Mouse (Mus musculus) kidney, postnatal 0 days (tissue): ENCODE results near the gene Psmf1. TPM values are rescaled to one million over a fixed set of nuclear protein-coding genes. Genes with fewer than 3 reads are reported as not detected.

Experiments
- ATAC-seq: fragments of 200-750 bp; cut with Nextera tagmentation; replicated peaks from 2 replicates; pipeline ENCODE4 v1.8.0; 2017; ENCODE audit warnings: low read depth, moderate number of reproducible peaks, moderate TSS enrichment, moderate library complexity; ENCODE audit not compliant: low FRiP score
- DNase-seq: peaks from one replicate; pipeline ENCODE4 v3.0.0-alpha.2; 2016; ENCODE audit warnings: low spot score
- H3K27ac ChIP-seq: fragments of 300-500 bp; sonication (generic); 2 replicates; pipeline ENCODE4 v1.5.1; 2014; ENCODE audit warnings: mild to moderate bottlenecking
- H3K27me3 ChIP-seq: fragments of 300-500 bp; sonication (generic); 2 replicates; pipeline ENCODE4 v1.6.1; 2014; ENCODE audit warnings: low read length, mixed read lengths; ENCODE audit not compliant: insufficient read depth
- H3K36me3 ChIP-seq: fragments of 300-500 bp; sonication (generic); 2 replicates; pipeline ENCODE4 v1.6.1; 2014; ENCODE audit warnings: low read length, mixed read lengths; ENCODE audit not compliant: insufficient read depth
- H3K4me1 ChIP-seq: fragments of 300-500 bp; sonication (generic); replicated peaks from 2 replicates; pipeline ENCODE4 v1.6.1; 2014; ENCODE audit warnings: antibody characterized with exemption, low read length, mixed read lengths; ENCODE audit not compliant: insufficient read depth
- H3K4me2 ChIP-seq: fragments of 300-500 bp; sonication (generic); 2 replicates; pipeline ENCODE4 v1.6.1; 2014; ENCODE audit warnings: mild to moderate bottlenecking, low read length, moderate library complexity, mixed read lengths
- H3K4me3 ChIP-seq: fragments of 300-500 bp; sonication (generic); replicated peaks from 2 replicates; pipeline ENCODE4 v1.5.1; 2014; ENCODE audit warnings: low read depth, low read length
- H3K9ac ChIP-seq: fragments of 300-500 bp; sonication (generic); 2 replicates; pipeline ENCODE4 v1.6.1; 2014; ENCODE audit warnings: low read depth, low read length
- H3K9me3 ChIP-seq: fragments of 300-500 bp; sonication (generic); replicated peaks from 2 replicates; pipeline ENCODE4 v1.6.1; 2016; ENCODE audit warnings: low read length, inconsistent platforms, mixed read lengths
- CTCF ChIP-seq: IDR thresholded peaks from 2 replicates; pipeline ENCODE4 v1.5.1; 2016; ENCODE audit warnings: antibody characterized with exemption, low read depth, mild to moderate bottlenecking, moderate library complexity
- WGBS: fragments of 180-500 bp; shearing (Covaris S2); extraction: QIAGEN DNeasy Blood & Tissue Kit; methylation state at CpG from one replicate; pipeline ENCODE4 v1.1.7; 2014; 5-methylcytosine and 5-hydroxymethylcytosine counted together
- polyA plus RNA-seq: library from polyadenylated mRNA; unstranded; fragments of >200 nt; fragmentation: Nextera tagmentation; extraction: Ambion mirVana; gene quantifications from 2 replicates; pipeline ENCODE4 v1.2.1, GENCODE M21; 2015

Gene Psmf1
- 45.1 and 46.6 TPM in 2 replicates for polyA plus RNA-seq

DNA sequence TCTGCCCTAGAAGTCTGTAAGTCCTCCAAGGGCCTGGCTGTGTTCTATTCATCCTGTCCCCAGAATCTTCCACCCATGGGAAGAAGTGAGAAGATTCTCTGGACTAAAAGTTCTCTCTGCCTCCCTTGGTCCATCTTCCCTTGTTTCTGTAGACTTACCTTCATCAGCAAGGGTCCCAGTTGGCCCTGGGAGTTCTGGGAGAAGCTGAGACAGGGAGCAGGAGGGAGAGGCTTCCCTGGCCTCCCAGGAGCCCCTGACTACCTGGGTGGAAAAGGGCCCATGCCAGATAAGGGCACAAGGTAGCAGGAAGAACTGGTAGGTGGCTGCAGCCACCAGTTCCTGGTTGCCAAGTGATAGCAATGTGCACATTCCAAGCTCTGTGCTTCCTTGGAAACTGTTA lies at the start of gene Psmf1:
Psmf1 (minus strand) TSS at position 342 of the 400 bp plus-strand sequence.
- TF ChIP-seq CTCF: no peak
- no peaks in the 10 kb centered on the region for H3K36me3 ChIP-seq
- no peak within 1 kb of the TSS for H3K4me2 ChIP-seq
- no peak within 1 kb of the TSS for H3K9ac ChIP-seq
- H3K4me3 ChIP-seq: no peak within 1 kb of the TSS
- ATAC-seq (no peak), DNase-seq (no peak)
- H3K27ac ChIP-seq: no peak within 1 kb of the TSS
- no peaks in the 10 kb centered on the region for H3K9me3 ChIP-seq
- H3K4me1 ChIP-seq: peaks cover 15% of the 10 kb centered on the region; the same call in 1 of the 2 replicates
- H3K27me3 ChIP-seq: no peaks in the 10 kb centered on the region

GRCm38 (mm10) chr2:151791156-151791555 lies 47.2 kb upstream of the Psmf1 start:
- Histone ChIP-seq H3K36me3 (no peaks in the 10 kb centered on the region), H3K4me1 (no peaks in the 10 kb centered on the region), H3K9ac (no peak overlapping the region), H3K27me3 (no peaks in the 10 kb centered on the region), H3K9me3 (no peaks in the 10 kb centered on the region), H3K4me2 (no peak overlapping the region), H3K27ac (no peak overlapping the region), H3K4me3 (no peak overlapping the region)
- DNase-seq: no peak
- TF ChIP-seq CTCF: no peak
- 21% methylated on average over 5 of the region's 5 CpGs for WGBS
- ATAC-seq: no peak; the same call in 1 of the 2 replicates

- DNase-seq (peak; percentile 1), ATAC-seq (no peak)
- 15% methylated on average over 7 of the region's 7 CpGs for WGBS
- no peak overlapping the region for H3K4me3 ChIP-seq
- no peaks in the 10 kb centered on the region for H3K4me1 ChIP-seq
- no peak overlapping the region for H3K9ac ChIP-seq
- no peak overlapping the region for H3K27ac ChIP-seq
- no peaks in the 10 kb centered on the region for H3K27me3 ChIP-seq
- no peaks in the 10 kb centered on the region for H3K36me3 ChIP-seq
- no peak for TF ChIP-seq CTCF
- no peak overlapping the region for H3K4me2 ChIP-seq
- no peaks in the 10 kb centered on the region for H3K9me3 ChIP-seq
Observed at GRCm38 (mm10) chr2:151790169-151790568, 46.2 kb upstream of the Psmf1 start.

DNA sequence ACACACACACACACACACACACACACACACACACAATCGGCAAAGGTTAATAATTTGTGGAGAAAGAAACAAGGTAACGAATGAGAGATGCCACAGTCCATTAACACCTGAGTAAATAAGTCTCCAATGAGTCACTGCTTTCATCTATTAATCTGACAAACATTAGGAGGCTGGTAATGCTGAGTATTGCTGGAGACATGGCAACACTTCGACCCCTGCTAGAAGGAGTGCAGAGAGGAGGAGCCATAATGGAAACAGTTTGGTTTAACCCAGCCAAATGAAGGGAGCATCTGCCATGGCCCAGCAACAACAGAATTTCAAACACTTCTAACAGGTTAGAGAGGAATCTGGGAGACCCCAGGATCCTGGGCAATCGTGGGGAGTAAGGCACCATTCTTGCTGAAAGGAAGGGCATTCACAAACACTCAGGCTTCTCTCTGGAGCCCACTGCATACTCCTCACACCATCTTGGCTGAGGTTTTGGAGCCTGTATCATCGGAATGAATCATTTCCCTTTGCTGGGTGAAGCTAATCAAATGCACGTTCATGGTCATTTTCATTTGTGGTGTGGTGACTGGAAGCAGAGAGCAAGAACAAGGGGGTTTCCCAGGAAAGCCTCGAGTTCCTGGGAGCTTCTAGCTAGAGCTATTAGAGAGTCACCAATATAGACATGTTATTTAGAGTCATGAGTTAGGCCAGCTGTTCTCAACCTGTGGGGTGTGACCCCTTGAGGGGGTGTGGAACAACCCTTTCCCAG lies 44.4 kb upstream of the Psmf1 start:
- 59% methylated on average over 7 of the region's 7 CpGs for WGBS
- Histone ChIP-seq H3K4me2 (no peak overlapping the region), H3K4me3 (no peak overlapping the region), H3K27me3 (no peaks in the 10 kb centered on the region), H3K9me3 (no peaks in the 10 kb centered on the region), H3K36me3 (no peaks in the 10 kb centered on the region), H3K9ac (no peak overlapping the region), H3K27ac (no peak overlapping the region), H3K4me1 (no peaks in the 10 kb centered on the region)
- TF ChIP-seq CTCF: no peak
- DNase-seq: peak; percentile 35
- peak; percentile 89 for ATAC-seq

GRCm38 (mm10) chr2:151783493-151783892 lies 39.5 kb upstream of the Psmf1 start:
- 93% methylated on average over 2 of the region's 2 CpGs for WGBS

DNA sequence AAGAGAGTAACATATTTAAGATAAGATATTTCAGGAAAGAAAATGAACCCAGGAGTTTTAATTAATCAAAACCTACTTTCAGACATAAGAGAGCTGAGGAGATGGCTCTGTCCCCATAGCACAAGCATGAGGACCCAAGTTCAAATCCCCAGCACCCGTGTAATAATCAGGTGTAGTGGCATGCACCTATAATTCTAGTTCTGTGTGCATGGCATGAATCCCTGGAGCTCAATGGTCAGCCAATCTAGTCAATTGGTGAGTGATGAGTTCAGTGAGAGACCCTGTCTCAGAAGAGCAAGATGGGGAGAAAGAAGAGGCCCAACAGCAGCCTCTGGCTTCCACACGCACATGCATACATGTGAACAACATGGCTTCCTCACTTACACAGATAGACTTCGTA lies 33.4 kb upstream of the Psmf1 start:
- ATAC-seq (no peak), DNase-seq (no peak)
- Histone ChIP-seq H3K4me1 (no peaks in the 10 kb centered on the region), H3K27me3 (no peaks in the 10 kb centered on the region), H3K4me3 (no peak overlapping the region), H3K4me2 (no peak overlapping the region), H3K36me3 (no peaks in the 10 kb centered on the region), H3K27ac (no peak overlapping the region), H3K9ac (no peak overlapping the region), H3K9me3 (no peaks in the 10 kb centered on the region)
- TF ChIP-seq CTCF: no peak
- 87% methylated on average over 3 of the region's 3 CpGs for WGBS

More at GRCm38 (mm10) chr2:151783493-151783892, 39.5 kb upstream of the Psmf1 start:
- H3K4me3 ChIP-seq: no peak overlapping the region
- ATAC-seq (no peak), DNase-seq (no peak)
- H3K27ac ChIP-seq: no peak overlapping the region
- H3K4me2 ChIP-seq: no peak overlapping the region
- H3K9ac ChIP-seq: no peak overlapping the region
- H3K27me3 ChIP-seq: no peaks in the 10 kb centered on the region
- no peak for TF ChIP-seq CTCF
- no peaks in the 10 kb centered on the region for H3K36me3 ChIP-seq
- no peaks in the 10 kb centered on the region for H3K4me1 ChIP-seq
- H3K9me3 ChIP-seq: no peaks in the 10 kb centered on the region
